Mouse (Mus musculus) urinary bladder, adult 18-20 months (tissue): ENCODE data around the gene Gm37240.
A peak's percentile ranks its signal among the peaks of the same experiment; 100 is the strongest.
"Not testable (repeated sequence)": the region's sequence is repeated elsewhere in the genome, so short reads cannot be mapped to it uniquely, and the experiment has no call there.

Source experiments
- DNase-seq, 2 experiments: peaks; one replicate each; pipeline ENCODE4 v3.0.0; 2022; ENCODE audit warnings: low spot score in 2 of 2, mixed read lengths in 2 of 2

Gm37240 gene

DNA sequence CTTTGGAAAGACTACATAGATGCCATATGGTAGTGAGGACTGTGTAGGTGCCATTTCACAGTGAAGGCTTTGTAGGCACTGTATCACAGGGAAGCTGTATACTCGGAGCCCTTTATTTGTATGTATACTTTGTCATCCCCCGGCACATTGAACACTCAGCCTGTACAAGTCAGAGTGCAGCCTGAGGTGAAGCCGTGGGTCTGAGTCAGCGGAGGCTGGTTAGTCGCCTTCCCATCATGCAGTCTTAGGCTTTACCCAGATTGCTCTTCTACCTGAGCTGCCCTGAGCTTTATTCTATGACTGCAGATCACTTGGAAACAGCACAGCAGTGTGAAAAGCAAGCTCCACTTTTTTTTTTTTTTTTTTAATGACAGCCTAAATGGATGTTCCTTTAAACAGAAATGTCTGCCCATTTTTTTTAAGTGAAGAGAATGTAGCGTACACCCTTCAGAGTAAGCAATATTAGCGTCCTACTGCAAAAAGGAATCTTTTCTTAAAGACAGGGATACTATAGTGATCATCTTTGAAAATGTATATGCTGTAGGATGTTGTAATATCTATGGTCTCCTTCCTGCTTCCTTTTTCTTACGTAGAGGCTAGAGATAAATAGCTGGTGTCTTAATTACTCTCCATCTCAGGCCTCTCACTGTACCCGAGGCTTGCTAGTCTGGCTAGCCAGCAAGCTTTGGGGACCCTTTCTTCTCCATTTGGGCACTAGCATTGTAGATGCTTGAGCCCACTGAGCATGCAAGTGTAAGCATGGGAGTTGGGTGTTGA is 969.2 kb downstream of the Gm37240 start:
- no peak for DNase-seq

DNA sequence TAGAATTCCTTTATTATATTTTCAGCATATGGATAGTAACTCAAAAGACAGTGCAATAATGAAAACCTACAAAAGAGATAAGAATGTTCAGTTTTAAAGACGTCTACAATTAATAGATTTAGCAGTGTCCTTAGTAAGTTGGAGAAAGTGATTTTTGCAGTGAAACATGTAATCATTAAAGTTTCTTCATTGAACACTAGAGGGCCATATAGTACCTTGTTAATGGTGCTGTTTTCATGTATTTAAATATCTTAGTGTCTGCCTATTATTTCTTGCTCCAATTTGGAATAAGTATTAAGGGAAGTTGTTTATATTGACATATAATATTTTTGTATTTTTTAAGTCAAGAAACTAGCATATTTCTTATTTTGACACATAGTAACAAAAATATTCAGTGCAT is 973.0 kb downstream of the Gm37240 start:
- no peak for DNase-seq

GRCm38 (mm10) chr3:84906528-84906927 is 980.8 kb downstream of the Gm37240 start:
- DNase-seq: no peak

DNA sequence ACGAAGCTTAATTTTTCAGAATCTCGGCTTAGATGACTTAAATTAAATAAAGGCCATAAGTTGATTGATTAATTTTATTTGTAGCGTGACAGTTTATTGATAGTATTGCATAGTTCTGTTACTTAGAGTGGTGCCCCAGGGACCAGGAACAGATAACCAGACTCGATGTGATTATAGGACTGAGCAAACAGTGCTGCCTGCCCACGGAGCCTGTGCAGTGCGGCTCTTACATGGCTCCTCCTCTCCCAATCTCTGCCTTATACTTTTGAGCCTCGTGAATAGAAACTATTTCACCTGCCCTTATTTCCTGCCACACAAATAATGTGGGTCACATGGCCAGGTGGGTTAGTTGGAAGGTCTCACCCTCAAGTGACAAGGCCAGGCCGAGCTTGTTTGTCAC is 989.4 kb downstream of the Gm37240 start:
- DNase-seq: no peak

GRCm38 (mm10) chr3:84890983-84891382 is 996.3 kb downstream of the Gm37240 start:
- no peak for DNase-seq

DNA sequence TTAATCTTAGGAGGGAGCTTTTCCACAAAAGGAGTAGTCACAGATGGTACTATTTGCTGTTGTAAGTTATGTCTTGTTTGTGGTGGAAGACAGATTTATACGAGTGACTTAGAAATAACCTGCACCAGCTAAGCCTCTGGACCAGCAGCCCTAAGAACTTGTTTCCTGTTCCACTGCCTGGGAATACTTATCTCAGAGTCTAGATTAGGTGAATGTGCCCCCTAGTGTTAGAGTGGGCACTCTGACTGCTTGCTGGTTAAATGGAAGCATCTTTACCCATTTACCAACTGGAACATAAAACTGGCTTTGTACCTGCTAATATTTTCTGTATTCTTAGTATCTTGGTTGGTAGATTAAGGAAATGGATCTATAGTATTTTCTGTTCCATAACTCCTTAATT is 997.7 kb downstream of the Gm37240 start:
- DNase-seq: no peak

GRCm38 (mm10) chr3:84883817-84884483 is 1003.4 kb downstream of the Gm37240 start:
- peak in 1 of 2 experiments; percentile 14 for DNase-seq

- no peak for DNase-seq
These were observed 1011.1 kb downstream of the Gm37240 start for GRCm38 (mm10) chr3:84876211-84876610.

DNA sequence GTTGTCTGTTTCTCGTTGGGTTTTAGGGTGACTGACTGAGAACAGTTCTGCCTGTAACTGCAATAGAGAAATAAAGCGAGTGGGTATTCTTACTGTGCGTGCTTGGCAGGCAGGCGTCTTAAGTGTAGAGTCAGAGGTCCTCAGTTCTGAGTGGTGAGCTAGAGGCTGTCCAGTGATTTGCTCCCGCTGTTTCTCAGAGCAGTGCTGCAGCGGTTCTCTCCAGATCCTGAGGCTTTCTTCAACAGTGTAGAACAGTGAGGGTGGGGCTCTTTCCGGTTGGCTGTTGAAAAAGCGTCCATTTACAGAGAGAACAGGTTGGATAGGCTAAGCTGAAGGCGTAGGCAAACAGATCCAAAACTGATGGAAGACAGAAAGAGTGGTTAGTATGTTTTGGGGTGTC is 1012.0 kb downstream of the Gm37240 start:
- DNase-seq: no peak

DNA sequence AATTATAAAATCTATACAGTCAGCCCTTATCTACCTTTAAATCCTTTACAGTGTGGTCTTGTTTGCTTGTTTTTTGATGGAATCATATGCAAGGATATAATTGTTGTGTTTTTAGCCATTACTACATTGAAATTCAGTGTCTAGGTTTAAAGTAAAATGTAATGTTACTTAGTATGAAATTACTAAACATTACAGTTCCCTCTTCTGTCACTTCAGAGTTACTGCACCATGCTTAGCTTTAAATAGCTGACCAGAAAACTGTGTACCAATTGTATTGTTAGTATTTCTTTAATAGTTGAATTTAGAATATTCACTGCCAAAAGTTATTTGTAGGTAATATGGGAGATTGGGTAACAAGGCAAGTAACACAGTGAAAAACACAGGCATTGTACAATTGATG is 1017.2 kb downstream of the Gm37240 start:
- no peak for DNase-seq

DNA sequence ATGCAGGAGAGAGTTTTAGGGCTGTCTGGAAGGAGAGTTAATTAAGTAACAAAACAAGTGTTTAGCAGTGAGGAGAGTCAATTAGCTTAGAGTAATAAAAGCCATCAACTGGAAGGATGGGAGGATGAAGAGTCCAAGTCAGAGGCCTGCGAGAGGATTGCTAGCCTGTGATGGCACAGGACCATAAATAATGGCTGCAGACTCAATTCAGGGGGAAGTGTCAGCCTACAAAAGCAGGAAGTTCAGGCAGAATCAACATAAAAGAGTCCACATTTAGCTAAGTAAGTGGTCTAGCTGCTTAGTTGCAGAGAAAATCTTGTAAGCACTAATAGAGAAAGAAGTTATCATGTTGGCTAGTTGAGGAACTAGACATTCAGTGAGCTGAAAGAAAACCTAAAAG is 1019.3 kb downstream of the Gm37240 start:
- DNase-seq: no peak

DNA sequence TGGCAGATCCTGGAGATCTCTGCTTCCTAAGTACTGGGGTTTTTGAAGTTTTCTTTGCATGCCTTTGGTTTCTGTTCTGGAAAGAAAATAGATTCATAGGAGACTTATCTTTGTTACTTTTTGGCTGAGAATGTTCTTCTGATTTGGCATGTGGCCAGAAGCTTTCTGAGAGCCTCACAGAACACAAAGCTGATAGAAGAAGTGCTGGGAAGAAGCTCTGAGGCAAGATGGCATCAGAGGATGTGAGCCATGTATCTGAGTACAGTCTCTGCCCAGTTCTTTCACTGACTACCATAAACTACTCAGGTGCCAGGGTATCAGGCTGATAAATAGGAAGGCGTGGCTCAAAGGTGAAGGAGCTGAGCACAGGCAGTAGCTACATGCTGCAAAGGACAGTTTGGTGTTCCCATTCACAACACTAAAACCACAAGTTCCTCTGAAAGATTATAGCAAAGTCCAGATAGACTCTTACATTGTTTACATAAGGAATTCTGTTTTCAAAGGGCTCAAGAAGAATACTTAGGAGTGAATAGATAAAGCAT is 1019.8 kb downstream of the Gm37240 start:
- DNase-seq: no peak

DNA sequence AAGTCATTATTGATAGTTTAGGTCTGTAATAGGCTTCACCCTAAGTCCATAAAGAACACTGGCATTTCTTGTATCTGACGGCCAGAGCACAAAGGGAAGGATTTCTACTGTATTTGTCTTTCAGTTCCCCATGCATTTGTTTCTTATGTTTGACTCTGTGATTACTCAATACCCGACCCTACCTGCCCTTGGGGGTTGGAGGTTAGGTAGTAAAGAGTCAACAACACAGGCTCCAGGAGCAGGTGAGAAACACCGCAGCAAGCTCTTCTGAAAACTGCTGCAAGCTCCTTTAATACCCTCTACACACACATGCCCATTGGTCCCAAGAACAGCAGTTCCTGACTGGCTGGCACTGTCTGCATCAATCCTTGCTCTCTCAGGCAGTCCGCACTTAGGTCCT is 1020.5 kb downstream of the Gm37240 start:
- DNase-seq: no peak

- no peak for DNase-seq
These were observed 1021.6 kb downstream of the Gm37240 start for GRCm38 (mm10) chr3:84865684-84866083.

DNA sequence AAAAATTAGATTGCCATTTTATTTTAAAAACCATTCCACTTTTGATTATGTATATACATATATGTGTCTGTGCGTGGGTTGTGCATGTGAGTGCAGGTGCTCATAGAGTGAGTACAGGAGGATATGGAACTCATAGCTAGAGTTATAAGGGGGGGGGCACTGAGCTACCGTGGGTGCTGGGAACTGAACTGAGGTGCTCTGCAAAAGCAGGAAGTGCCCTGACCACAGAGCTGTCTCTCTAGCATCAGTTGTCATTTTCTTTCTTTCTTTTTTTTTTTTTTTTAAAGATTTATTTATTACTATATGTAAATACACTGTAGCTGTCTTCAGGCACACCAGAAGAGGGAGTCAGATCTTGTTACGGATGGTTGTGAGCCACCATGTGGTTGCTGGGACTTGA is 1025.5 kb downstream of the Gm37240 start:
- not testable (repeated sequence) for DNase-seq

- no peak for DNase-seq
These were observed 1026.6 kb downstream of the Gm37240 start for GRCm38 (mm10) chr3:84860669-84861068.

- DNase-seq: no peak
These were observed 1032.9 kb downstream of the Gm37240 start for GRCm38 (mm10) chr3:84854440-84854839.

- DNase-seq: no peak
These were observed 1034.4 kb downstream of the Gm37240 start for GRCm38 (mm10) chr3:84852877-84853276.

DNA sequence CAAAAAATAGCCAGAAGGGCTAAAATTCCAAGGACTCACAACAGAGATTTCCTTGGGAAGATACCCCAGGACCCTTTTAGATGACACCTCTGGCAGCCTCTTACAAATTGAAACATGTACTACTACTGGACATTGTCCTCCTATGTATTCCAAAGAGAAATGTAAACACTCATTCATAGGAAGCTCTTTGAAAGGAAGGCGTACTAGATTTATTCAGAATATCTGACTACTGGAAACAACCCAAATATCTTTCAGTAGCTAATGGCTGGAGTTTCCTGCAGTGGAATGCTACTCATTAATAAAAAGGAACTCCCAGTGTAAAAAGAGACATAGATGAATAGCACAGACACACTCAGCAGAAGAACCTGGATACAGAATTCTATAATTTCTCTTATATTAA is 1035.5 kb downstream of the Gm37240 start:
- DNase-seq: no peak

- no peak for DNase-seq
These were observed 1036.9 kb downstream of the Gm37240 start for GRCm38 (mm10) chr3:84850418-84850817.

- DNase-seq: no peak
These were observed 1038.5 kb downstream of the Gm37240 start for GRCm38 (mm10) chr3:84848798-84849197.

GRCm38 (mm10) chr3:84843594-84843993 is 1043.7 kb downstream of the Gm37240 start:
- no peak for DNase-seq

GRCm38 (mm10) chr3:84842793-84843192 is 1044.5 kb downstream of the Gm37240 start:
- no peak for DNase-seq
